Mouse (Mus musculus): ENCODE measurements at regions not wholly inside any gene's neighbourhood (a gene's known extent, or its start where the extent isn't known, plus 50 kb on each side); places are given as distances from the start of the nearest gene placed in this dataset.

GRCm38 (mm10) chr13:44030590-44030989 is 246.0 kb downstream of the Cd83 start:
- DNase-seq (ENCODE audit: low read depth, low spot score) = no peak

GRCm38 (mm10) chr13:44037774-44038294 is 253.3 kb downstream of the Cd83 start:
- DNase-seq (ENCODE audit: low read depth, low spot score) = no peak

DNA sequence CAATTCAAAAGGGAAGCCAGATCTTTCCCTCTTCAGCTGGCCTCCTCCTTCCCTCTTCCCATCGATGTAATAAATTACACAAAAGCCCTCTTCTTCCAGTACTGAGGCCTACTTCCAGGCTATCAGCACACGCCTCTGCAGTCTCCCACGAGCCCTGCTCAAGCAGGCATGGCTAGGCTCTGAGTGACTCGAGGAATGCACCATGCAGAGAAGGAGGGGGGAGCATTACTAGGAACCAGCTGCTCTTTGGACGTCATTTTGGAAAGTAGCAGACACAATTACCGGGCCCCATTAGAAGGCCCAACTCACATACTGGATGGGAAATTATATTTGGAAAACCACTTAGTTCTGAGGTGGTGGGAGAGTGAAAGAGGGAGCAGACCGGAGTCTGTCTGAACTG is 253.7 kb downstream of the Cd83 start:
- DNase-seq (ENCODE audit: low read depth, low spot score) = no peak

DNA sequence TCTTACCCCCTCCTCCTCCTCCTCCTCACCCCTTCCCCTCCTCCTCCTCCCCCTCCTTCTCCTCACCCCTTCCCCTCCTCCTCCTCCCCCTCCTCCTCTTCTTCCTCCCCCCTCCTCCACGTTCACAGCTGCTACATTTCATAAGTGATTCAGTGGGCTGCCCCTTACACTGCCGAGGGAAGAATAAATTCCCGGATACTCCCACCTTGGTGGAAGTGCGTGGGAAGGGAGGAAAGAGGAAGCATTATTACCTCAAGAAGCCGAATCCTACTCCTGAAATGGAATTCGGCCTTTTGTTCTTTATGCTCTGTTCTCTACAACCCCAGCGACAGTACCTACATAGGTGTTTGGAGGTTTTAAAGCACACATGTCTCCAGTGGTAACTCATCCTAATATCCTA is 256.1 kb downstream of the Cd83 start:
- DNase-seq (ENCODE audit: low read depth, low spot score) = no peak

DNA sequence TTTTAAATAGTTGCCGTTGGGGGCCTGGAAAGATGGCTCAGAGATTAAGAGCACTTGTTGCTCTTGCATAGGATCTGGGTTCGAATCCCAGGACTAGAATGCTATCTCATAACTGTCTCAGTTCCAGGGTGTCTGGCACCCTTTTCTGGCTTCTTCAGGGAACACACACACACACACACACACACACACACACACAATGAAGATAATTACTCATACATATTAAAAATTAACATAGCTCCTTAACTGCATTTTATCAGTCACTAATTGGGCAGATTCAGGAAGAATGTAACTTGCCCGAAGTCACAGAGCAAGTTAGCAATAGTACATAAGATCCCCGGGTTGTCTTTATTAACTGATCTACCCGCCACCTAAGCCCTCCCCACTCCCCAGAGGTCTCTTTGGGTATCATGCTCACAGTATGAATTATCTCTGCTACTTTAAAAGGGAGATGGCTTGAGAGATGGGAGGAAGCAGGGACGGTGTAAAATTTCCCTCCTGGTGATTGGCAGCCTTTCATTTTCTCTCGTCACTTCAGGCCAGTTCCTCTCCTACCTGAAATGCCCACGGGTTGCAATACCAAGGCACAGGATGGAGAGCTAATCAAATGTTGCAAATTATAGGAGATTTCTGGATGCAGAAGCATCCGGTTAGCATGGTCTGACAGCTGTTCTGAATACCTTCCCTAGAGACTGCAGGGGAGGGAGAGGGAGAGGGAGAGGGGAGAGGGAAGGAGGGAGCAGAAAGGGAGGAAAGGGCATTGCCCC is 258.3 kb downstream of the Cd83 start:
- DNase-seq (ENCODE audit: low read depth, low spot score) = no peak

DNA sequence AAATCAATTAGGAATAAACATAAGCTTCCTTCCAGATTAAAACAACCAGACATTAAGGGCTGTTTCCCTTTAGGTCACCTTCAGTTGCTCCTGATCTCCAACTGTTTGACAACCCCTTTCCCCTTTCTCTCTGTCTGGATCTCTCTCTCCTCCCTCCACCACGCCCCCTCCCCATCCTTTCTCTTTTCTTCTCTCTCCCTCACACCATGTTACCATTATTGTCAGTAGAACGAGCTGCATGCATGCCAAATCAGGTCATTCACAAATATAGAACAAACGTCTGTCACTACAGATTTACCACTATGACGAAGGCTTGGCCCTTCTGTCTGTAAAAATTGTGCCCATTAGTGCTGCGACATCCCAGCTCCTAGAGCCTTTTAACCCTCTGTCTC is 258.9 kb downstream of the Cd83 start:
- no peak for DNase-seq (ENCODE audit: low read depth, low spot score)

DNA sequence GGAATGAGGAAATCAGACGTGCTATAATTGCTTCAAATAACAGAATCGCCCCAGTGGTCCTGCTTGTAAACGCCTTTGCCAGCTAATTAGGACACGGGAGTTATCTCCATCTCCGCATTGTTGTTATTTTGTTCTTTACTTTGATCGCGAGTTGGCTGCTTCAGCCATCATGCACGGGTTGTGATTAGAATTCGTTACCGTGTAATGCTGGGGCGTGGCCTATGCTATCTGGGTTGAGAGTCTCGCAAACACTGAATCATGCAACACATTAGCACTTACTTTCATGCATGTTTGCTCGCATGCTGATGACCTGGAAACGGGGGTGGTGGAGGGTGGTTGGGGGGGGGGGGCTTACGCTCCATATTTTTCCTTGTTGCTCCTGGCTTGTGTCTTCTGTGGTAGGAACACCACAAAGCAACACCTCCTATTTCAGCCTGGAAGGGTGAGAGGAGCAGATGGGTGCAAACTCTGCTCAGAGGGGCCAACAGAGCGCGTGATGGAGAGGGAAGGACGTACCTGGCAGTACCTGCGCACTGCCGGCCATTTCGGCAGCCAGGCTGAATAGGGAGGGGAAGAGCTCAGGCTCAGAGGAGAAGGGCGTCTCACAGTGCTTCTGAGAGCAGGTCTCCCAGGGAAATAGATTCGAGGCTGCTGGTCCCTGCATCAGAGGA is 260.1 kb downstream of the Cd83 start:
- DNase-seq (ENCODE audit: low read depth, low spot score) = no peak

GRCm38 (mm10) chr13:44046436-44046835 is 261.9 kb downstream of the Cd83 start:
- DNase-seq (ENCODE audit: low read depth, low spot score) = no peak

- no peak for DNase-seq (ENCODE audit: low read depth, low spot score)
These were observed 269.6 kb downstream of the Cd83 start for GRCm38 (mm10) chr13:44054157-44054556.

- DNase-seq (ENCODE audit: low read depth, low spot score) = no peak
These were observed 271.3 kb downstream of the Cd83 start for GRCm38 (mm10) chr13:44055573-44056491.

DNA sequence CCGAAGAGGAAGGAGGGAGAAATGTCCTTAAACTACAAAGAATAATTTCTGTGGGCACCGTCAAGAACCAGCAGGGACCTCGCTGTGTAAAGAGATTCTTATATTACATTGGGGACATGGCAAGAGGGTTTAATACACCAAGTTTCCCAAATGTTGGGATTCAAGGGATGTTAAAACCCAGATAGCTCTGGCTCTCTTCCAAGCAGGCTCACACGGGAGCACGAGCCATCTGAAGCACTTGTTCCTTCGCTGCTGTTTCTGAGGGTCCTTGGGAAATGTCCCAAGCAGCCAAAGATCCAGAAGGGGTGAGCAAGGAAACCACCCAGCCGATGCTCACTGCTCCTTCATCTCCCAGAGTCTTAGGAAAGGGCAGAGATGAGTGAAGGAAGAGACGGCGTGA is 272.1 kb downstream of the Cd83 start:
- DNase-seq (ENCODE audit: low read depth, low spot score) = no peak

DNA sequence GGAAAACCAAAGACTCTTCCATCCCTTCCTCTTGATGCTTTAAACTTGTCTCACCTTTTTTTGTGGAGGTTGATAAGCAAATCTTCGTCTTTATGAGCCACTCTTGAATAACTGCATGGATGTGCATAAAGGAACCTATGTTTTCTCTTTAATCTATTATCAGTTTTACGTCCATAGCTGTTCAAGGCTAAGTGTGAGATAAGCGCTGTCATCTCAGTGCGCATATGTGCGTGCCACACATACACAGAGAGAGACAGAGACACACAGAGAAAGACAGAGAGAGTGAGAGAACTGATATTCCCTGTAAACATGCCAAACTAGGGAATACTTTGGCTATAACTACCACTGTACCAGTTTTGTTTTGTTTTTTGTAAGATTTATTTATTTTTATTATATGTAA is 273.0 kb downstream of the Cd83 start:
- DNase-seq (ENCODE audit: low read depth, low spot score) = no peak

- DNase-seq (ENCODE audit: low read depth, low spot score) = no peak
These were observed 273.7 kb downstream of the Cd83 start for GRCm38 (mm10) chr13:44058277-44058676.

GRCm38 (mm10) chr13:44059436-44059835 is 274.9 kb downstream of the Cd83 start:
- no peak for DNase-seq (ENCODE audit: low read depth, low spot score)

GRCm38 (mm10) chr13:44061286-44061685 is 276.7 kb downstream of the Cd83 start:
- no peak for DNase-seq (ENCODE audit: low read depth, low spot score)

DNA sequence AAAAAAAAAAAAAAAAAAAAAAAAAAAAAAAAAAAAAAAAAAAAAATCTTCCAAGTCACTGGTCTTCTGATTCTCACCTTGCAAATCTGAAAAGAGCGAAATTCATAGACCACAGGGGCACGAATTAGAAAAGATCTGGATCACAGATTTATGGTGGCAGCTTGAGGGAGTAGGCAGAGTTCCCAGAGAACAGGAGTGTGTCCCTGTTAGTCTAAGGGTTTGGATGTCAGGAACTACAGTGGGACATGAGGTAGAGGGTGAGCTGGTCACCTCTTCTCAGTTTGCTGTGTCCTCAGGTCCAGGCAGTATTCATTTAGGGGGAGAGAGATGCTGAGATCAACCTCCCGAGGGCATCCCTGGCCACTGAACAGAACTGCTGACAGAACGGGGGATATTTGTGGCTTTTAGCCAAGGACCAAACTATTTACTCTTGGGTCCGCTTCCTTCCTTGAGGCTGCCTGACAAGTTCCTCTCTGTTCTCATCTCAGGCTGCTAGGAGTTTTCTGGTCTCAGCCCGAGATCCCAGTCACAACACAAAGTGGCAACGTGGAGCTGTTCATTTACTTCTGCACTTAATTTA is 277.2 kb downstream of the Cd83 start:
- DNase-seq (ENCODE audit: low read depth, low spot score) = no peak

- peak; percentile 14 for DNase-seq (ENCODE audit: low read depth, low spot score)
These were observed 278.7 kb downstream of the Cd83 start for GRCm38 (mm10) chr13:44063317-44063716.

DNA sequence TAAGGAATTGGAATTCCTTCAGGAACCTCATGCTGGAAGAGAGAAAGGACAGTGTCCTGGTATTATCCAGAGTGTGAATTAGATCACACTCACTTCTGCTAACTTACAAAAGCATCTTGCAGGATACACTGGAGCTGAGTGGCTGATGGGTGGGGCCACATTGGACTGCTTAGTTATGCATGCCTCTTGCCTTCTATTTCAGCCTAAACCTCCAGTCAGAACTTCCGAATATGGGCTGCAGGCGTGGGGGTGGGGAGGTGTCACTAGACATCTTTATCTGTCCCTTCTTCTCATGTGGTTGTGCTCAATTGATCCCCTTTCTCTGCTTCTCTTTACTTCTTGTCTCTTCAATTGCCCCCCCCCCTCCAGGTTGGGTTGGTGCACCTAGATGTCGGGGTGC is 279.5 kb downstream of the Cd83 start:
- peak; percentile 54 for DNase-seq (ENCODE audit: low read depth, low spot score)

DNA sequence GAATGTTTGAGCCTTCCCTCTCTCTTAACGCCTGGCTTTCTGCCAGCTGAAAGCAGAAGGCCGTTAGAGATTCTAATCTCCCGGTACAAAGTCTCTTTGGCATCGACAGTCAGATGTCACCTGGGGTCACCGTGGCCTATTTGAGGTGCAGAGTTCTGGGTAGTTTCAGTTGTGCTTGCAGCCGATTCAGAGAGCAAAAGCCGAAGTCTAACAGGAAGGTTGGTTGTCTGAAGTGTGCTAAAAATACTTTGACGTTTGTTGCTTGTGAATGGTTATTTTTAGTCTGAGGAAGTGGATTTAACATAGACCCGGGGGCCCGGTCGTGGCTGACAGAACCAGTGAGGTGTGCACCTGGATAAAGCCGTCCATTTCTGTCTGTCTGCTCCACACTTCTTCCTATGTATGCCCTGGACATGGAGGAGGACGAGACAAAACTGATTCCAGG is 281.2 kb downstream of the Cd83 start:
- no peak for DNase-seq (ENCODE audit: low read depth, low spot score)

DNA sequence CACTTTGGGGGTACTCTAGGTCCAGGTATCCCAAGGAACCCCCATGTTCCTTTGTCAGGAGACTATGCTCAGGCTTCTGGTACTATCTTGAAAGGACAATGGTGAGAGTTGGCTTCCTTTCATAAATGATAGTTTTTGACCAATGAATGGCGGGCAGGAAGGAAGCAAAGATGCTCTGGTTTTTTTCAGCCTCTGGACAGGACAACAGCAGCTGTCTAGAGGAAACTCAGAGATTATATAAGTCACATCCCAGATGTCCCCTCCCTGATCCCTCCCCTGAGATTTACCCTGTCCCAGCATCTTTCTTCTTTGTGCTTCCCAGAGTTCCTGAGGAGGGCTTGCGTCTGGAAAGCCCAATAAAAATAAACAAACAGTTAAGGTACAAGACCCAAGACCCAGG is 282.7 kb downstream of the Cd83 start:
- DNase-seq (ENCODE audit: low read depth, low spot score) = no peak

- DNase-seq (ENCODE audit: low read depth, low spot score) = no peak
These were observed 284.4 kb downstream of the Cd83 start for GRCm38 (mm10) chr13:44068951-44069350.

DNA sequence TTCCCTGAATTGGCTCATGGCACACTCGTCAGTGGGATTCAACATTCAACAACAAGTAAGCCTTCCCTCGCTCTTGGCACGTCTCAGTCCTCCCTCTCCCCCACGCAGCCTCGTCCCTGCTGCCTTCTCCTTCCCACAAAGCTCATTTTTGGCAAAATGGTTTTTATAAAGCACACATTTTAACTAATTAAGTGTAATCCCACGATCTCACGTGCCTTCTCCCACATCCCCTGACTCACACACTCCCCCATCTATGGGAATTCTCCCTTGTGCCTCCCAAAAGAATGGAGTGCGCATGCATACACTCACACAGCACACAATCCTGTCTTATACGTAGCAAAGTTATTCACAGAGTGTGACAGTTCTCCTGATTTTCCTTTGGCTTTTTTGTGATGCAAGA is 288.5 kb downstream of the Cd83 start:
- no peak for DNase-seq (ENCODE audit: low read depth, low spot score)
